Mouse (Mus musculus): ENCODE results near the gene Grid1. TPM values are rescaled to one million over a fixed set of nuclear protein-coding genes. Genes with fewer than 3 reads are reported as not detected.

Gene Grid1
- polyA plus RNA-seq (2012; rRNA removed) = 22.3 and 22.7 TPM in 2 replicates

DNA sequence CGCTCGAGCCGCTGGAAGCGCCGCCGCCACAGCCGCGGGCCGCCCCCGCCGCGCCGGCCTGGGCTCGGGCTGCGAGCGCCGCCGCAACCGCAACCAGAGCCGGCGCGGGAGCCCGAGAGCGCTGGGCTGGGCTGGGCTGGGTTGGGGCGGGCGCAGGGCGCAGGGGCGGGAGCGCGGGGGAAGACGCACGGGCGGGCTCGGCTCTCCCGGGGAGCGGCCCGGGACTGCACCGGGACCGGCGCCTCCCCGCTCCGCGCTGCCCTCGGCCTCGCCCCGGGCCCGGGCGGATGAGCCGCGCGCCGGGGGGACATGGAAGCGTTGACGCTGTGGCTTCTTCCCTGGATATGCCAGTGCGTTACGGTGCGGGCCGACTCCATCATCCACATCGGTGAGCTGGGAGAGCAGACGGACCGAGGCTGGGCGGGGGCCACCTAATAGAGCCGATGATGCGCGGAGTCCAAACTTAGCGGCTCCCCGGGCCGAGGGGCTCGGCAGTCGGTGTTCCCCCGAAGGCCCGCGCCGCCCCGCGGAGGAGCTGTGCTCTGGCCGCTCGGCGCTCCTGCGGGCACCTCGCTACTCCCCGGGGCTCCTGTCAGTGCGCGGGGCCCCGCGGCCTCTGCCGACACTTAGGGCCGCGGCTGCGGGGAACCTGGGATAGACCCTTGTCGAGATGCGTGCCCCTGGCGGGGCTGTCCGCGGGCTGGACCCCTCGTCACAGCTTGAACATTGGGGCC, at the start of gene Grid1:
Gene Grid1, plus strand, starts transcription at position 190 of the 734 bp plus-strand sequence.
- H3K27ac ChIP-seq (ENCODE audit: insufficient read depth, low read length) = peak within 1 kb of the TSS; percentile 90
- TF ChIP-seq CTCF (IDR thresholded peaks at IDR 0.05; ENCODE audit: extremely low read depth, insufficient read depth, low read length) = no peak
- no peak for TF ChIP-seq POLR2A (IDR thresholded peaks at IDR 0.05; ENCODE audit: extremely low read depth, insufficient read depth, low read length)
- peak within 1 kb of the TSS; percentile 70 for H3K4me3 ChIP-seq (ENCODE audit: insufficient read depth, low read length)
- peaks cover 6% of the 10 kb centered on the region for H3K4me1 ChIP-seq (ENCODE audit: control insufficient read depth, insufficient read depth, low read length)

DNA sequence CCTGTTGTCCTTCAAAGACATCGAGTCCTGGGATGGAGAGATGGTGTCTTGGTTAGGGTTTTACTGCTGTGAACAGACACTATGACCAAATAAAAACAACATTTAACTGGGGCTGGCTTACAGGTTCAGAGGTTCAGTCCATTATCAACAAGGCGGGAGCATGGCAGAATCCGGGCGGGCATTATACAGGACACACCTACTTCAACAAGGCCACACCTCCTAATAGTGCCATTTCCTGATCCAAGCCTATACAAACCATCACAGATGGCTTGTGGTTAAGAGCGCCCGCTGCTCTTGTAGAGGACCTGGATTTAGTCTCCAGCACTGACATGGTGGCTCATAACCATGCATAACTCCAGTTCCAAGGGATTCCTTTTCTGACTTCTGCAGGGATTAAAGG, 49.4 kb upstream of the Grid1 start:
- H3K27ac ChIP-seq (ENCODE audit: insufficient read depth, low read length) = no peak overlapping the region
- no peak overlapping the region for H3K4me3 ChIP-seq (ENCODE audit: insufficient read depth, low read length)
- no peak for TF ChIP-seq CTCF (IDR thresholded peaks at IDR 0.05; ENCODE audit: extremely low read depth, insufficient read depth, low read length)
- no peak for TF ChIP-seq POLR2A (IDR thresholded peaks at IDR 0.05; ENCODE audit: extremely low read depth, insufficient read depth, low read length)
- no peaks in the 10 kb centered on the region for H3K4me1 ChIP-seq (ENCODE audit: control insufficient read depth, insufficient read depth, low read length)

DNA sequence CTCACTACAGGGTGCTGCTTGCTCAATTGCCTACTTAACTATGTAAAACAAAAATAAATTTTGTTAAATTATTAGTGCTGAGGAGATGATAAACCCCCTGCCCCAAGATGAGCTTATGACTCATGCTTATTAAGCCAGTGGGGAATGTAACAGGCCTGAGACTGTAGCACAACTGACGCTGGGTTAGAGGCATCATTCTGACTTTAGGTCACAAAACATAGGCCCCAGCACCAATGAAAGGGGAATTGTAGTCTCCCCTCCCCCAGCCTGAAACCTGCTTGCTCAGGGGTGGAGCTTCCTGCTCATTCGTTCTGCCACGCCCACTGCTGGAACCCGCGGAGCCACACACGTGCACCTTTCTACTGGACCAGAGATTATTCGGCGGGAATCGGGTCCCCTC, 48.3 kb upstream of the Grid1 start:
- H3K27ac ChIP-seq (ENCODE audit: insufficient read depth, low read length) = no peak overlapping the region
- no peaks in the 10 kb centered on the region for H3K4me1 ChIP-seq (ENCODE audit: control insufficient read depth, insufficient read depth, low read length)
- TF ChIP-seq CTCF (IDR thresholded peaks at IDR 0.05; ENCODE audit: extremely low read depth, insufficient read depth, low read length) (no peak), POLR2A (IDR thresholded peaks at IDR 0.05; ENCODE audit: extremely low read depth, insufficient read depth, low read length) (no peak)
- no peak overlapping the region for H3K4me3 ChIP-seq (ENCODE audit: insufficient read depth, low read length)

- no peak for TF ChIP-seq CTCF (IDR thresholded peaks at IDR 0.05; ENCODE audit: extremely low read depth, insufficient read depth, low read length)
- TF ChIP-seq POLR2A (IDR thresholded peaks at IDR 0.05; ENCODE audit: extremely low read depth, insufficient read depth, low read length) = no peak
- H3K4me3 ChIP-seq (ENCODE audit: insufficient read depth, low read length) = no peak overlapping the region
- no peak overlapping the region for H3K27ac ChIP-seq (ENCODE audit: insufficient read depth, low read length)
- no peaks in the 10 kb centered on the region for H3K4me1 ChIP-seq (ENCODE audit: control insufficient read depth, insufficient read depth, low read length)
Observed at GRCm38 (mm10) chr14:34772132-34772531, 47.8 kb upstream of the Grid1 start.

GRCm38 (mm10) chr14:34773681-34774080, 46.2 kb upstream of the Grid1 start:
- Histone ChIP-seq H3K4me1 (ENCODE audit: control insufficient read depth, insufficient read depth, low read length) (no peaks in the 10 kb centered on the region), H3K4me3 (ENCODE audit: insufficient read depth, low read length) (no peak overlapping the region), H3K27ac (ENCODE audit: insufficient read depth, low read length) (no peak overlapping the region)
- no peak for TF ChIP-seq CTCF (IDR thresholded peaks at IDR 0.05; ENCODE audit: extremely low read depth, insufficient read depth, low read length)
- TF ChIP-seq POLR2A (IDR thresholded peaks at IDR 0.05; ENCODE audit: extremely low read depth, insufficient read depth, low read length) = no peak

DNA sequence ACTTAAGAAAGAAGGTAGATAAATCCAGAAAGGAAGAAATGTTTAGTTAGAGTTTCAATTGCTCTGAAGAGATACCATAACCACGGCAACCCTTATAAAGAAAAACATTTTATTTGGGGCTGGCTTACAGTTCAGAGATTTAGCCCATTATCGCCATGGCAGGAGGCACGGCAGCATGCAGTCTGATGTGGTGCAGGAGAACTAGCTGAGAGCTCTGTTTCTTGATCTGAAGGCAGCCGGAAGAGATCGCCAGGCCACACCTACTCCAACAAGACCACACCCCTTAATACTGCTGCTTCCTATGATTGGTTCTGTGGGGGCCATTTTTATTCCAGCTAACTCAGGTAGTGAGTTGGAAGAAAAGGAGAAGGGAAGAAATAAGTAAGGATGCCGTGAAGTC, 45.7 kb upstream of the Grid1 start:
- Histone ChIP-seq H3K4me3 (ENCODE audit: insufficient read depth, low read length) (no peak overlapping the region), H3K4me1 (ENCODE audit: control insufficient read depth, insufficient read depth, low read length) (no peaks in the 10 kb centered on the region), H3K27ac (ENCODE audit: insufficient read depth, low read length) (no peak overlapping the region)
- TF ChIP-seq CTCF (IDR thresholded peaks at IDR 0.05; ENCODE audit: extremely low read depth, insufficient read depth, low read length) = no peak
- no peak for TF ChIP-seq POLR2A (IDR thresholded peaks at IDR 0.05; ENCODE audit: extremely low read depth, insufficient read depth, low read length)

GRCm38 (mm10) chr14:34776719-34777385, 43.1 kb upstream of the Grid1 start:
- Histone ChIP-seq H3K27ac (ENCODE audit: insufficient read depth, low read length) (no peak overlapping the region), H3K4me1 (ENCODE audit: control insufficient read depth, insufficient read depth, low read length) (no peaks in the 10 kb centered on the region), H3K4me3 (ENCODE audit: insufficient read depth, low read length) (no peak overlapping the region)
- TF ChIP-seq POLR2A (IDR thresholded peaks at IDR 0.05; ENCODE audit: extremely low read depth, insufficient read depth, low read length) (no peak), CTCF (IDR thresholded peaks at IDR 0.05; ENCODE audit: extremely low read depth, insufficient read depth, low read length) (no peak)

DNA sequence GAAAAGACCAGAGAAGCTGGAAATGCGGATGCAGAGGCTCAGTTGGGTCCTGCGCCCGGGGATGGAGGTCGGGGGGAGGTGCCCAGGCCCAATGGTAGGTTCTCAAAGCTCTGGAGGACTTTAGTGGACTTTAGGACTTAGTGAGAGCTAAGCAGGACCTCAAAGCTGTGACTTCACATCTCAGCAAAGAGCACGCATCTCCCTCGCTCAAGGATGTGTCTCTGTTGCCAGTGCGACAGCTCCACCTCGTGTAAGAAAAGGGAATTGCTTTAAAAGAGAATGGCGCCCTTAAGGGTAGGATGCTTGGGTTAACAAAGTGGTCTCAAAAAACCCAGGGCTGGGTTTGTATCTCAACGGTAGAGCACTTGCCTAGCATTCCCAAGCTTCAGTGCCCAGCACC, 42.1 kb upstream of the Grid1 start:
- no peak for TF ChIP-seq POLR2A (IDR thresholded peaks at IDR 0.05; ENCODE audit: extremely low read depth, insufficient read depth, low read length)
- TF ChIP-seq CTCF (IDR thresholded peaks at IDR 0.05; ENCODE audit: extremely low read depth, insufficient read depth, low read length) = peak; percentile 95
- Histone ChIP-seq H3K4me3 (ENCODE audit: insufficient read depth, low read length) (no peak overlapping the region), H3K4me1 (ENCODE audit: control insufficient read depth, insufficient read depth, low read length) (no peaks in the 10 kb centered on the region), H3K27ac (ENCODE audit: insufficient read depth, low read length) (no peak overlapping the region)

DNA sequence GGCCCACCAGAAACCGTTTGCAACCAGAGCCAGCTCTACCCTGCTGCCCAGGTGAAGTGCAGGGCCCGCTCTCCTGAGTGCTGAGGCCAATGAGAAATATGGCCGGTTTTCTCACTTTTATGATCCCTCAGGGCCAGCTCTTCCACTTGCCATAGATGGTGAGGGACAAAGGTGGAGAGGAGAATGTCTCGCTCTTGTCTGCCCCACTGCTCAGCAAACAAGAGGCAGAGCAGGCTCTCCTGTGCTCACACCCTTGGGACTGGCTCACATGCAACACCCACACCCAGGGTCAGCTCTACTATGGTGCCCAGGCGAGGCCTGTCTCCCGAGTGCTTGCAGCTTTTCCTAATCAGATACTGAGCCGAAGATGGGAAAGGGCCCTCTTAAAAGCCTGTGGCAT, 41.1 kb upstream of the Grid1 start:
- TF ChIP-seq CTCF (IDR thresholded peaks at IDR 0.05; ENCODE audit: extremely low read depth, insufficient read depth, low read length) (no peak), POLR2A (IDR thresholded peaks at IDR 0.05; ENCODE audit: extremely low read depth, insufficient read depth, low read length) (no peak)
- Histone ChIP-seq H3K4me1 (ENCODE audit: control insufficient read depth, insufficient read depth, low read length) (no peaks in the 10 kb centered on the region), H3K4me3 (ENCODE audit: insufficient read depth, low read length) (no peak overlapping the region), H3K27ac (ENCODE audit: insufficient read depth, low read length) (no peak overlapping the region)

Data from cortical plate, adult 2 months (tissue).